Mouse (Mus musculus) ES-Bruce4 (cell line): ENCODE measurements around the gene Abcc4.

Experiments used
- CTCF ChIP-seq: IDR thresholded peaks from one replicate; pipeline ENCODE4 v1.8.1; 2011; ENCODE audit warnings: low read depth, low read length
- EP300 ChIP-seq: IDR thresholded peaks from 2 replicates; pipeline ENCODE4 v1.6.1; 2011; ENCODE audit warnings: low read depth, low read length; ENCODE audit not compliant: insufficient read depth
- POLR2A ChIP-seq: IDR thresholded peaks from one replicate; pipeline ENCODE4 v1.8.1; 2011; ENCODE audit warnings: low read length; ENCODE audit not compliant: insufficient read depth

DNA sequence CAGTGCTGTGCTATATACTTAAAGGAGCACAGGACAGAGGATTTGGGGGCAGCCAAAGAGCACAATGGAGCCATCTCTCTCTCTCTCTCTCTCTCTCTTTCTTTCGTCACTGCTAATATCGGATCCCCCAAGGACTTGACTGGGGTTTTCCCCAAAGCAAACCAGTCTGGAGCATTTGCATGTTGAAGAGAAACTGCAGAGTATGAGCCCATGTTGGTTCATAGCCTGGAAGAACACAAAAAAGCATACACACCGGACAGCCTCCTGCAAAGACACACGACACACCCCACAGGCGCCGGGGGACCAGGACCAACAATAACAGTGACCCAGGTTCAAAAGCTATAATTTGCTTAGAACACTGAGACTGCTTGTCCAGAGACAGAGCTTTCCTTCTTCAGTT is 14.1 kb downstream of the Abcc4 start:
- TF ChIP-seq CTCF, result no peak
- no peak for TF ChIP-seq POLR2A
- TF ChIP-seq EP300, result no peak
